Mouse (Mus musculus) embryonic facial prominence, embryonic 11.5 days (tissue): Measurements from ENCODE around the gene Rps3a1. TPM values are rescaled to one million over a fixed set of nuclear protein-coding genes. Genes with fewer than 3 reads are reported as not detected.
A peak's percentile ranks its signal among the peaks of the same experiment; 100 is the strongest.

Experiments
- ATAC-seq: fragments of 200-750 bp; cut with Nextera tagmentation; replicated peaks from 2 replicates; pipeline ENCODE4 v1.8.0; 2017; ENCODE audit warnings: low read depth; ENCODE audit not compliant: insufficient number of reproducible peaks, low FRiP score, low TSS enrichment
- DNase-seq: peaks from one replicate; pipeline ENCODE4 v3.0.0-alpha.2; 2015; ENCODE audit warnings: low spot score
- H3K27ac ChIP-seq: fragments of 300-500 bp; sonication (generic); replicated peaks from 2 replicates; pipeline ENCODE4 v1.5.1; 2014; ENCODE audit warnings: mild to moderate bottlenecking, low read depth, low read length, control low read depth
- H3K27me3 ChIP-seq: fragments of 300-500 bp; sonication (generic); 2 replicates; pipeline ENCODE4 v1.6.1; 2014; ENCODE audit warnings: mild to moderate bottlenecking, low read length, moderate library complexity, mixed read lengths; ENCODE audit not compliant: control insufficient read depth, insufficient read depth
- H3K36me3 ChIP-seq: fragments of 300-500 bp; sonication (generic); replicated peaks from 2 replicates; pipeline ENCODE4 v1.6.1; 2014; ENCODE audit warnings: low read depth, mild to moderate bottlenecking, low read length, moderate library complexity, mixed read lengths; ENCODE audit not compliant: control insufficient read depth, insufficient read depth
- H3K4me1 ChIP-seq: fragments of 300-500 bp; sonication (generic); 2 replicates; pipeline ENCODE4 v1.6.1; 2014; ENCODE audit warnings: low read length, mixed read lengths; ENCODE audit not compliant: control insufficient read depth, insufficient read depth
- H3K4me2 ChIP-seq: fragments of 300-500 bp; sonication (generic); 2 replicates; pipeline ENCODE4 v1.6.1; 2014; ENCODE audit warnings: low read depth, mild to moderate bottlenecking, control low read depth, low read length, moderate library complexity
- H3K4me3 ChIP-seq: fragments of 300-500 bp; sonication (generic); 2 replicates; pipeline ENCODE4 v1.5.1; 2014; ENCODE audit warnings: low read depth, low read length, control low read depth
- H3K9ac ChIP-seq: fragments of 300-500 bp; sonication (generic); replicated peaks from 2 replicates; pipeline ENCODE4 v1.6.1; 2014; ENCODE audit warnings: mild to moderate bottlenecking, control low read depth, low read length
- H3K9me3 ChIP-seq: fragments of 300-500 bp; sonication (generic); replicated peaks from 2 replicates; pipeline ENCODE4 v1.6.1; 2016; ENCODE audit warnings: mild to moderate bottlenecking, low read length, inconsistent platforms, mixed read lengths; ENCODE audit not compliant: control insufficient read depth
- WGBS: fragments of 180-500 bp; shearing (Covaris S2); extraction: QIAGEN DNeasy Blood & Tissue Kit; methylation state at CpG from one replicate; pipeline ENCODE4 v1.1.7; 2014; 5-methylcytosine and 5-hydroxymethylcytosine counted together
- polyA plus RNA-seq: library from polyadenylated mRNA; unstranded; fragments of >200 nt; fragmentation: Nextera tagmentation; extraction: Ambion mirVana; gene quantifications from 2 replicates; pipeline ENCODE4 v1.2.1, GENCODE M21; 2014

Rps3a1 gene
- polyA plus RNA-seq, 1 experiment from 2014 or later: 1,448 TPM

GRCm38 (mm10) chr3:86103449-86104291 is 38.8 kb downstream of the Rps3a1 start:
- DNase-seq (no peak), ATAC-seq (no peak)
- H3K9me3 ChIP-seq: no peaks in the 10 kb centered on the region
- H3K9ac ChIP-seq: no peak overlapping the region
- no peak overlapping the region for H3K27ac ChIP-seq
- H3K4me2 ChIP-seq: no peak overlapping the region
- no peak overlapping the region for H3K4me3 ChIP-seq
- no peaks in the 10 kb centered on the region for H3K4me1 ChIP-seq
- H3K36me3 ChIP-seq: no peaks in the 10 kb centered on the region
- H3K27me3 ChIP-seq: no peaks in the 10 kb centered on the region
- 86% methylated on average over 18 of the region's 18 CpGs for WGBS

- Histone ChIP-seq H3K36me3 (no peaks in the 10 kb centered on the region), H3K4me3 (no peak overlapping the region), H3K27ac (no peak overlapping the region), H3K27me3 (no peaks in the 10 kb centered on the region), H3K9ac (no peak overlapping the region), H3K4me2 (no peak overlapping the region), H3K9me3 (no peaks in the 10 kb centered on the region), H3K4me1 (no peaks in the 10 kb centered on the region)
- 82% methylated on average over 6 of the region's 6 CpGs for WGBS
- DNase-seq (no peak), ATAC-seq (no peak)
Observed at GRCm38 (mm10) chr3:86101956-86102355, 40.5 kb downstream of the Rps3a1 start.

- peak; percentile 15 for DNase-seq
- Histone ChIP-seq H3K36me3 (no peaks in the 10 kb centered on the region), H3K27ac (no peak overlapping the region; the same call in 1 of the 2 replicates), H3K4me1 (no peaks in the 10 kb centered on the region), H3K4me3 (no peak overlapping the region), H3K27me3 (no peaks in the 10 kb centered on the region), H3K9ac (no peak overlapping the region), H3K9me3 (no peaks in the 10 kb centered on the region), H3K4me2 (no peak overlapping the region)
- no peak for ATAC-seq
- WGBS: 60% methylated on average over 5 of the region's 5 CpGs
Observed at GRCm38 (mm10) chr3:86093907-86094306, 48.6 kb downstream of the Rps3a1 start.

- Histone ChIP-seq H3K9ac (no peak overlapping the region), H3K36me3 (no peaks in the 10 kb centered on the region), H3K4me2 (no peak overlapping the region), H3K27me3 (no peaks in the 10 kb centered on the region), H3K27ac (peak overlapping the region; percentile 68; the same call in 1 of the 2 replicates), H3K9me3 (no peaks in the 10 kb centered on the region), H3K4me1 (no peaks in the 10 kb centered on the region), H3K4me3 (no peak overlapping the region)
- WGBS: 27% methylated on average over 6 of the region's 6 CpGs
- ATAC-seq (peak; percentile 76; the same call in 1 of the 2 replicates), DNase-seq (peak; percentile 52)
Observed at GRCm38 (mm10) chr3:86093213-86093845, 49.2 kb downstream of the Rps3a1 start.

Other genes with a start within 250 kb of the Rps3a1 start
- 15.7 and 20.0 TPM in 2 replicates for gene Sh3d19, start 171.6 kb downstream of the Rps3a1 start, polyA plus RNA-seq
- not detected in 2 replicates for gene Prss48, start 140.2 kb downstream of the Rps3a1 start, polyA plus RNA-seq
- gene Lrba, start 82.0 kb upstream of the Rps3a1 start, polyA plus RNA-seq: 8.9 and 10.2 TPM in 2 replicates